Mouse (Mus musculus) liver, adult 2 months (tissue): ENCODE measurements at regions not wholly inside any gene's neighbourhood (a gene's known extent, or its start where the extent isn't known, plus 50 kb on each side); places are given as distances from the start of the nearest gene placed in this dataset.

ENCODE experiments used
- CTCF ChIP-seq: fragments of 200-500 bp; IDR thresholded peaks from 2 replicates; pipeline ENCODE4 v1.5.1; 2011; ENCODE audit warnings: low read depth, low read length, control low read depth
- POLR2A ChIP-seq: fragments of 200-500 bp; IDR thresholded peaks from 2 replicates; pipeline ENCODE4 v1.6.1; 2011; ENCODE audit warnings: low read length, control low read depth; ENCODE audit not compliant: insufficient read depth; ENCODE audit errors: extremely low read depth

- TF ChIP-seq CTCF (no peak), POLR2A (no peak)
Measured at GRCm38 (mm10) chr15:96770786-96771185, 71.3 kb upstream of the Slc38a2 start.
